Mouse (Mus musculus): Measurements from ENCODE around the gene Rab3d. TPM values are rescaled to one million over a fixed set of nuclear protein-coding genes. Genes with fewer than 3 reads are reported as not detected.

The Rab3d gene
- polyA plus RNA-seq, 1 experiment from 2014 or later, result 5.2 TPM

DNA sequence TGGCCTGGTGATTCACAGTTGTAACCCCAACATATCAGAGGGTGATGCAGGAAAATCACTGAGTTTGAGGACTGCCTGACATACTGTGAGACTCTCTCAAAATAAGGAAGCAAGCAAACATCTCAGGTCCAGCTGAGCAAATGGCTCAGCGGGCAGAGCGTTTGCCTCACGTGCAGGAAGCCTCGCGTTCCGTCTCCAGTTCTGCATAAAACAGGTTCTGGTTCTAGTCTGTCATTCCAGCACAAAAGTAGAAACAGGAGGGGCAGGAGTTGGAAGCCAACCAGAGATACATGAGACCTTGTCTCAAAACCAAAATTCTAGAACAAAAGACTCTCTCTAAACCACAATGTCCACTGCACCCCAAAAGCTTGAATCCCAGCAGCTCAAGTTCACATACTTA lies 8.8 kb upstream of the Rab3d start:
- DNase-seq (ENCODE audit: low spot score), result no peak
- ATAC-seq (ENCODE audit: insufficient number of reproducible peaks, low FRiP score, low TSS enrichment, low read depth), result no peak
- H3K9ac ChIP-seq (ENCODE audit: low read length), result peak overlapping the region; percentile 56
- 0 out of 2 replicates have a peak overlapping the region, but pooled peaks have one; percentile 12 for H3K27ac ChIP-seq (replicated peaks; ENCODE audit: low read depth, low read length)
- H3K4me3 ChIP-seq (ENCODE audit: low read depth, low read length), result peak overlapping the region; percentile 50
- no peaks in the 10 kb centered on the region for H3K9me3 ChIP-seq (ENCODE audit: control insufficient read depth, low read length)
- WGBS, result 4% methylated on average over 6 of the region's 6 CpGs
- 0 out of 2 replicates have a peak, but pooled peaks cover 8% of the 10 kb centered on the region for H3K4me1 ChIP-seq (ENCODE audit: control insufficient read depth, insufficient read depth, low read length)
- H3K4me2 ChIP-seq (ENCODE audit: low read depth, severe bottlenecking), result peak overlapping the region; percentile 58
- no peaks in the 10 kb centered on the region for H3K27me3 ChIP-seq (ENCODE audit: control insufficient read depth, insufficient read depth, low read length)
- H3K36me3 ChIP-seq (ENCODE audit: control insufficient read depth, insufficient read depth, low read length), result peaks cover 3% of the 10 kb centered on the region; the same call in 1 of the 2 replicates

DNA sequence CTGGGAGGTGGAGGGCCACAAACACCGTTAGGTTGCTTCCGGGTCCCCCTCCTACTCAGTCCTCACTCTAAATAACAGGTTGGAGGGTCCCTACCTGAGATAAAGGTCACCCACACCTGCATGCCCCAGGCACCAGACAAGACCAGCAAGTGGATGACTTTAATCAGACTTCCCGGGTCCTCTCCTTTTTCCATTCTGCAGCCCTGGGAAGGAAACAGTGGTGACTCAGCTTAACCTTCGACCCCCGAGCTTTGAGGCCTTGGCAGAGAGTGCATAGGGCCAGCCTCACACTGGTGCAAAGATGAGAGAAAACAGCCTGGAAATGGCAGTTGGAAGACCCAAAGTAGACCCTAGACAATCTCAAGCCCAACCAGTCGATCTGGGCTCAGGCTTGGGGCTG lies 8.2 kb upstream of the Rab3d start:
- Histone ChIP-seq H3K27ac (replicated peaks; ENCODE audit: low read depth, low read length) (no peak overlapping the region), H3K9ac (ENCODE audit: low read length) (no peak overlapping the region; the same call in 1 of the 2 replicates), H3K9me3 (ENCODE audit: control insufficient read depth, low read length) (no peaks in the 10 kb centered on the region), H3K4me1 (ENCODE audit: control insufficient read depth, insufficient read depth, low read length) (0 out of 2 replicates have a peak, but pooled peaks cover 8% of the 10 kb centered on the region), H3K27me3 (ENCODE audit: control insufficient read depth, insufficient read depth, low read length) (no peaks in the 10 kb centered on the region), H3K4me2 (ENCODE audit: low read depth, severe bottlenecking) (peak overlapping the region; percentile 58), H3K4me3 (ENCODE audit: low read depth, low read length) (0 out of 2 replicates have a peak overlapping the region, but pooled peaks have one; percentile 50), H3K36me3 (ENCODE audit: control insufficient read depth, insufficient read depth, low read length) (peaks cover 3% of the 10 kb centered on the region; the same call in 1 of the 2 replicates)
- no peak for ATAC-seq (ENCODE audit: insufficient number of reproducible peaks, low FRiP score, low TSS enrichment, low read depth)
- WGBS, result 74% methylated on average over 6 of the region's 6 CpGs
- DNase-seq (ENCODE audit: low spot score), result no peak

DNA sequence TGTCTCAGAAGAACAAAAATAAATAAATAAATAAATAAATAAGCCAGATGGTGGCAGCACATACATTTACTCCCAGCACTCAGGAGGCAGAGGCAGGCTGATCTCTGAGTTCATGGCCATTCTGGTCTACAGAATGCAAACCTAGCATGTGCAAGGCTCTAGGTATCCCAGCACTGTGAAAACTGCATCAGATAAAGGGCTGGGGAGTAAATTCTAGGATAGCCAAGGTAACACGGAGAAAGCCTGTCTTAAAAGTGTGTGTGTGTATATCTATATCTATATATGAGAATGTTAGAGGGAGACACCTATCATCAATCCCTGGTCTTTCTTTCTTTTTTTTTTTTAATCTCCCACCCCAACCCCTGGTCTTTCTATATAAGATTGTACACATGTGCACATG lies 7.5 kb upstream of the Rab3d start:
- Histone ChIP-seq H3K4me1 (ENCODE audit: control insufficient read depth, insufficient read depth, low read length) (0 out of 2 replicates have a peak, but pooled peaks cover 8% of the 10 kb centered on the region), H3K27ac (replicated peaks; ENCODE audit: low read depth, low read length) (no peak overlapping the region), H3K9me3 (ENCODE audit: control insufficient read depth, low read length) (no peaks in the 10 kb centered on the region), H3K9ac (ENCODE audit: low read length) (no peak overlapping the region), H3K4me2 (ENCODE audit: low read depth, severe bottlenecking) (no peak overlapping the region), H3K27me3 (ENCODE audit: control insufficient read depth, insufficient read depth, low read length) (no peaks in the 10 kb centered on the region), H3K36me3 (ENCODE audit: control insufficient read depth, insufficient read depth, low read length) (peaks cover 3% of the 10 kb centered on the region; the same call in 1 of the 2 replicates), H3K4me3 (ENCODE audit: low read depth, low read length) (no peak overlapping the region)
- DNase-seq (ENCODE audit: low spot score), result no peak
- 93% methylated on average over 1 of the region's 1 CpGs for WGBS
- no peak for ATAC-seq (ENCODE audit: insufficient number of reproducible peaks, low FRiP score, low TSS enrichment, low read depth)

DNA sequence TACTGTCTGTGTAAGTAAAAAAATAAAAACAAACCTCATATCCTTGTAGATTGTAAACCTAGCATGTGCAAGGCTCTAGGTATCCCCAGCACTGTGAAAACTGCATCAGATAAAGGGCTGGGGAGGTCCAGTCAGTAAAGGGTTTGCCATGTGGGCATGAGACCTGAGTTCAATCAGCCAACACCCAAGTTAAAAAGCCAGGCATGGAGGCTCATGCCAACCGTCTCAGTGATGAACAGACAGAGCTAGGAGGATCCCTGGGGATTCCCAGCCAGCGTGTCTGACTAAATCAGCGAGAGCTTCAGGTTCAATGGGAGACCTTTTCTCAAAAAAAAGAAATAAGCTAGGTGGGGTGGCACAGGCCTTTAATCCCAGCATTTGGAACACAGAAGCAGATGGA lies 7.0 kb upstream of the Rab3d start:
- Histone ChIP-seq H3K9me3 (ENCODE audit: control insufficient read depth, low read length) (no peaks in the 10 kb centered on the region), H3K4me3 (ENCODE audit: low read depth, low read length) (no peak overlapping the region), H3K9ac (ENCODE audit: low read length) (no peak overlapping the region), H3K27ac (replicated peaks; ENCODE audit: low read depth, low read length) (no peak overlapping the region), H3K4me1 (ENCODE audit: control insufficient read depth, insufficient read depth, low read length) (0 out of 2 replicates have a peak, but pooled peaks cover 8% of the 10 kb centered on the region), H3K4me2 (ENCODE audit: low read depth, severe bottlenecking) (no peak overlapping the region), H3K27me3 (ENCODE audit: control insufficient read depth, insufficient read depth, low read length) (no peaks in the 10 kb centered on the region), H3K36me3 (ENCODE audit: control insufficient read depth, insufficient read depth, low read length) (peaks cover 3% of the 10 kb centered on the region; the same call in 1 of the 2 replicates)
- ATAC-seq (ENCODE audit: insufficient number of reproducible peaks, low FRiP score, low TSS enrichment, low read depth), result no peak
- no peak for DNase-seq (ENCODE audit: low spot score)
- 96% methylated on average over 3 of the region's 3 CpGs for WGBS

DNA sequence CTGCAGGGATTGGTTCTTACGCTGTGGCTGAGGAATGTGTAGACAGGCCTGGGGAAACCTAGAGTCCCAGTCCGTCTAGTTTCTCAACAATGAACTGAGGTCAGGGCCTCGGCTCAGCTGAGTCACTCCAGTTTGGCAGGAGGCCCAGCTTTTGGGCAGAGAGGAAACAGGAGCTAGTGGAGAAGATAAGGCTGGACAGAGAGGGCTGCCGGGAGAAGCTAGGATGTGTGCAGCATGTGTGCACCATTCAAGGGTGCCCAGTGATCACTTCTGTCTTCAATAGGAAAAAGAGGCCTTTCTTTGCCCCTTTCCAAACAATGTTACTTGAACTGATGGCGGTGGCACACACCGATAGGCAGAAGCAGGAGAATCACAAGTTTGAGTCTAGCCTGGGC lies 6.1 kb upstream of the Rab3d start:
- no peak for DNase-seq (ENCODE audit: low spot score)
- no peak for ATAC-seq (ENCODE audit: insufficient number of reproducible peaks, low FRiP score, low TSS enrichment, low read depth)
- peaks cover 3% of the 10 kb centered on the region; the same call in 1 of the 2 replicates for H3K36me3 ChIP-seq (ENCODE audit: control insufficient read depth, insufficient read depth, low read length)
- no peak overlapping the region for H3K4me3 ChIP-seq (ENCODE audit: low read depth, low read length)
- H3K27me3 ChIP-seq (ENCODE audit: control insufficient read depth, insufficient read depth, low read length), result no peaks in the 10 kb centered on the region
- H3K9ac ChIP-seq (ENCODE audit: low read length), result no peak overlapping the region
- no peaks in the 10 kb centered on the region for H3K9me3 ChIP-seq (ENCODE audit: control insufficient read depth, low read length)
- WGBS, result 88% methylated on average over 6 of the region's 6 CpGs
- 0 out of 2 replicates have a peak, but pooled peaks cover 8% of the 10 kb centered on the region for H3K4me1 ChIP-seq (ENCODE audit: control insufficient read depth, insufficient read depth, low read length)
- no peak overlapping the region for H3K4me2 ChIP-seq (ENCODE audit: low read depth, severe bottlenecking)
- no peak overlapping the region for H3K27ac ChIP-seq (replicated peaks; ENCODE audit: low read depth, low read length)

DNA sequence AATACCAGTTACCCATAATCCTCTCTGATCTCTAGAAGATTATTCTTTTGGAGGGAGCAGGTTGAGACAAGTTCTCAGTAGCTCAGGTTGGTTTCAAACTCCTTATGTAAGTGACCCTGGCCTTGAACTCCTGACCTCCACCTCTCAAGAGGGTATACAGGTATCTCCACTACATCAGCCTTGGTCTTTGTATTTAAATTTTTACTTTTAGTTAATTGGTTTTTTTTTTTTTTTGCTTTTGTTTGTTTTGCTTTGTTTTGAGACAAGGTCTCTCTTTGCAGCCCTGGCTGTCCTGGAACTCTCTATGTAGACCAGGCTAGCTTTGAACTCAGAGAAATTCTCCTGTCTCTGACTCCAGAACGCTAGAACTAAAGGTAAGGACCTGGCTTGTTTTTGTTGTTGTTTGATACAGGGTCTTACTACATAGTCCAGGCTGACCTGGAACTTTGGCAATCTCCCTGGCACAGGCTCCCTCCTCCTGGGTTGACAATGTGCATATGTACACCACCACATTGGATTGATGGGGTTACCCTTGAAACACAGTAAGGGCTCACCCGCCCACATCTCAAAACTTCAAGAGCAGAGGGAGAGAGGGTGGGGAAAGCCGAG lies 5.6 kb upstream of the Rab3d start:
- 0 out of 2 replicates have a peak, but pooled peaks cover 8% of the 10 kb centered on the region for H3K4me1 ChIP-seq (ENCODE audit: control insufficient read depth, insufficient read depth, low read length)
- ATAC-seq (ENCODE audit: insufficient number of reproducible peaks, low FRiP score, low TSS enrichment, low read depth) (no peak), DNase-seq (ENCODE audit: low spot score) (no peak)
- H3K4me2 ChIP-seq (ENCODE audit: low read depth, severe bottlenecking), result no peak overlapping the region
- no peaks in the 10 kb centered on the region for H3K27me3 ChIP-seq (ENCODE audit: control insufficient read depth, insufficient read depth, low read length)
- no peak overlapping the region for H3K9ac ChIP-seq (ENCODE audit: low read length)
- H3K9me3 ChIP-seq (ENCODE audit: control insufficient read depth, low read length), result no peaks in the 10 kb centered on the region
- no peak overlapping the region for H3K27ac ChIP-seq (replicated peaks; ENCODE audit: low read depth, low read length)
- 76% methylated on average over 3 of the region's 3 CpGs for WGBS
- H3K36me3 ChIP-seq (ENCODE audit: control insufficient read depth, insufficient read depth, low read length), result peaks cover 3% of the 10 kb centered on the region; the same call in 1 of the 2 replicates
- no peak overlapping the region for H3K4me3 ChIP-seq (ENCODE audit: low read depth, low read length)

DNA sequence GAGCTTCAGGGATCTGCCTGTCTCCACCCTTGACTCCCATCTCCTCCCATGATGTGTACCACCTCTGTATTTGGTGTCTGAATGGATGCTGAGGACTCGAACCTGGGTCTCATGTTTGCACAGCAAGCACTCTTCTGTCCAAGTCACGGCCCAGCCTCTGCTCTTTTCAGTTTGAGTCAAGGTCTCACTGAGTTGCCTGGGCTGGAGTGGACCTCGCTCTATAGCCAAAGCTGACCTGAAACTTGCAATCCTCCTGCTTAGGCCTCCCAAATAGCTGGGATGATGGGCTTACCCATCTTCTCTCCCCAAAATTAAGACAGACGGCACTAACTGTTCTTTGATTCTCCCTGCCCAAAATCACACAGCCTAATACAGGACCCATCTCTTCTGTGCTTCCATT lies 5.0 kb upstream of the Rab3d start:
- no peak overlapping the region for H3K27ac ChIP-seq (replicated peaks; ENCODE audit: low read depth, low read length)
- ATAC-seq (ENCODE audit: insufficient number of reproducible peaks, low FRiP score, low TSS enrichment, low read depth) (no peak), DNase-seq (ENCODE audit: low spot score) (no peak)
- H3K27me3 ChIP-seq (ENCODE audit: control insufficient read depth, insufficient read depth, low read length), result no peaks in the 10 kb centered on the region
- H3K36me3 ChIP-seq (ENCODE audit: control insufficient read depth, insufficient read depth, low read length), result peaks cover 3% of the 10 kb centered on the region; the same call in 1 of the 2 replicates
- H3K4me1 ChIP-seq (ENCODE audit: control insufficient read depth, insufficient read depth, low read length), result 0 out of 2 replicates have a peak, but pooled peaks cover 8% of the 10 kb centered on the region
- no peaks in the 10 kb centered on the region for H3K9me3 ChIP-seq (ENCODE audit: control insufficient read depth, low read length)
- no peak overlapping the region for H3K4me3 ChIP-seq (ENCODE audit: low read depth, low read length)
- H3K9ac ChIP-seq (ENCODE audit: low read length), result no peak overlapping the region
- 87% methylated on average over 4 of the region's 4 CpGs for WGBS
- no peak overlapping the region for H3K4me2 ChIP-seq (ENCODE audit: low read depth, severe bottlenecking)

DNA sequence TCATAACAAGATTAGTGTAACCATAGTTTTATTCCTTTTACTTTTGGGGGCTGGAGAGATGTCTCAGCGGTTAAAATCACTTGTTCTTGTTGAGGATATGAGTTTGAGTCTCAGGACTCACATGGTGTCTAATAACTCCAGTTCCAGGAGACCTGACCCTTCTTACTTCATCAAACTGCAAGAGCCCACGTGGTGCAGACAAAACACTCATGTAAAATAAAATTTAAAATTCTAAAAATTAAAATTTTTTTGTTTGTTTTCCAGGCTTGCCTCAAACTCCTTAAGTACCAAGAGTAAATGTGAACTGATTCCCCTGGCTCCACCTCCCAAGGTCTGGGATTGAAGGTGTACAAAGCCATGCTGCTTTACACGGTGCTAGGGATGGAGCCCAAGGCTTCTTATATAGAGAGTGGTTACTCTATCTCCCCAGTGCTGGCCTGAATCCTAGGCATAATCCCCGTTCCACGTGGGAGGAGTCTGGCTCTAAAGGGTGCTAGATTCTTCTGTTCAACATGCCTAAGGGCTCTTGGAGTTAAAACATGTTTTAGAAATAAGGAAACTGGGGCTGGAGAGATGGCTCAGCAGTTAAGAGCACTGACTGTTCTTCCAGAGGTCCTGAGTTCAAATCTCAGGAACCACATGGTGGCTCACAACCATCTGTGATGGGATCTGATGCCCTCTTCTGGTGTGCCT lies 846 bp upstream of the Rab3d start:
- ATAC-seq (ENCODE audit: insufficient number of reproducible peaks, low FRiP score, low TSS enrichment, low read depth), result no peak
- WGBS, result 25% methylated on average over 5 of the region's 5 CpGs
- Histone ChIP-seq H3K4me1 (ENCODE audit: control insufficient read depth, insufficient read depth, low read length) (peaks cover 5% of the 10 kb centered on the region), H3K27ac (replicated peaks; ENCODE audit: low read depth, low read length) (no peak overlapping the region), H3K4me2 (ENCODE audit: low read depth, severe bottlenecking) (peak overlapping the region; percentile 97; the same call in 1 of the 2 replicates), H3K9me3 (ENCODE audit: control insufficient read depth, low read length) (no peaks in the 10 kb centered on the region), H3K4me3 (ENCODE audit: low read depth, low read length) (0 out of 2 replicates have a peak overlapping the region, but pooled peaks have one; percentile 60), H3K36me3 (ENCODE audit: control insufficient read depth, insufficient read depth, low read length) (no peaks in the 10 kb centered on the region), H3K27me3 (ENCODE audit: control insufficient read depth, insufficient read depth, low read length) (peaks cover 12% of the 10 kb centered on the region), H3K9ac (ENCODE audit: low read length) (no peak overlapping the region)
- DNase-seq (ENCODE audit: low spot score), result no peak
